Mouse (Mus musculus) thymus, postnatal 4 days (tissue): ENCODE data around the gene Clint1.
A peak's percentile ranks its signal among the peaks of the same experiment; 100 is the strongest.
"Not testable (repeated sequence)": the region's sequence is repeated elsewhere in the genome, so short reads cannot be mapped to it uniquely, and the experiment has no call there.

ENCODE experiments used
- DNase-seq: peaks from one replicate; pipeline ENCODE4 v3.0.0; 2021

The Clint1 gene

GRCm38 (mm10) chr11:45849203-45849602 lies 2.6 kb upstream of the Clint1 start:
- DNase-seq = no peak

GRCm38 (mm10) chr11:45849859-45850258 lies 2.0 kb upstream of the Clint1 start:
- no peak for DNase-seq

GRCm38 (mm10) chr11:45850317-45850716 lies 1.5 kb upstream of the Clint1 start:
- DNase-seq = no peak

GRCm38 (mm10) chr11:45852124-45852994 lies 508 bp downstream of the Clint1 start:
- no peak for DNase-seq

- no peak for DNase-seq
These were observed 1.1 kb downstream of the Clint1 start for GRCm38 (mm10) chr11:45852995-45853317.

GRCm38 (mm10) chr11:45853916-45854315 lies 2.1 kb downstream of the Clint1 start:
- DNase-seq = no peak

- no peak for DNase-seq
These were observed 2.5 kb downstream of the Clint1 start for GRCm38 (mm10) chr11:45854381-45854780.

GRCm38 (mm10) chr11:45855407-45856148 lies 3.7 kb downstream of the Clint1 start:
- no peak for DNase-seq

- DNase-seq = no peak
These were observed 4.3 kb downstream of the Clint1 start for GRCm38 (mm10) chr11:45856149-45856516.

GRCm38 (mm10) chr11:45861334-45861733 lies 9.5 kb downstream of the Clint1 start:
- DNase-seq = no peak

- DNase-seq = no peak
These were observed 12.6 kb downstream of the Clint1 start for GRCm38 (mm10) chr11:45864409-45864808.

- DNase-seq = no peak
These were observed 14.0 kb downstream of the Clint1 start for GRCm38 (mm10) chr11:45865861-45866260.

- DNase-seq = no peak
These were observed 14.7 kb downstream of the Clint1 start for GRCm38 (mm10) chr11:45866534-45866933.

GRCm38 (mm10) chr11:45873666-45874065 lies 21.8 kb downstream of the Clint1 start:
- DNase-seq = peak; percentile 42

GRCm38 (mm10) chr11:45874251-45874650 lies 22.4 kb downstream of the Clint1 start:
- peak; percentile 31 for DNase-seq

GRCm38 (mm10) chr11:45875351-45875935 lies 23.6 kb downstream of the Clint1 start:
- DNase-seq = no peak

GRCm38 (mm10) chr11:45876036-45876435 lies 24.2 kb downstream of the Clint1 start:
- DNase-seq = no peak

GRCm38 (mm10) chr11:45879366-45879765 lies 27.5 kb downstream of the Clint1 start:
- not testable (repeated sequence) for DNase-seq

GRCm38 (mm10) chr11:45881026-45881682 lies 29.3 kb downstream of the Clint1 start:
- no peak for DNase-seq

- no peak for DNase-seq
These were observed 29.8 kb downstream of the Clint1 start for GRCm38 (mm10) chr11:45881683-45882068.

- no peak for DNase-seq
These were observed 31.6 kb downstream of the Clint1 start for GRCm38 (mm10) chr11:45883270-45883931.

- DNase-seq = no peak
These were observed 32.2 kb downstream of the Clint1 start for GRCm38 (mm10) chr11:45884029-45884428.
